Comparison of ENCODE assay signal across 10 mouse cellular contexts in genomic region chr11:97936758-97937157, GRCm38 (mm10). TPM values are rescaled to one million over a fixed set of nuclear protein-coding genes. Genes with fewer than 3 reads are reported as not detected.
DNase-seq lines count a peak whose midpoint lies in the region; ATAC-seq lines count a peak whose summit lies in the region.
"Had no signal": no experiment of that assay in that cellular context is flagged by ENCODE, and none has a peak within 500 bp of the region (broad histone marks: within the 10 kb centered on the region; RNA-seq: fewer than 3 reads in every experiment).

No protein-coding gene starts in this region.

- no peaks in the 10 kb centered on the region for H3K9me3 ChIP-seq in heart, embryonic 12.5 days (replicated peaks)
- H3K9me3 ChIP-seq: embryonic facial prominence, embryonic 15.5 days; lung, embryonic 15.5 days had no signal

- no peak overlapping the region for H3K27ac ChIP-seq in heart, embryonic 12.5 days (ENCODE audit: poor library complexity, severe bottlenecking)
- H3K27ac ChIP-seq: embryonic facial prominence, embryonic 15.5 days; lung, embryonic 15.5 days had no signal

- H3K36me3 ChIP-seq in heart, embryonic 12.5 days: no peaks in the 10 kb centered on the region
- H3K36me3 ChIP-seq: embryonic facial prominence, embryonic 15.5 days; lung, embryonic 15.5 days had no signal

- no peaks in the 10 kb centered on the region for H3K4me1 ChIP-seq in heart, embryonic 12.5 days (replicated peaks)
- H3K4me1 ChIP-seq: embryonic facial prominence, embryonic 15.5 days; lung, embryonic 15.5 days had no signal

- no peak overlapping the region for H3K4me2 ChIP-seq in heart, embryonic 12.5 days
- H3K4me2 ChIP-seq: embryonic facial prominence, embryonic 15.5 days; lung, embryonic 15.5 days had no signal

- no peak for ATAC-seq in heart, embryonic 12.5 days (ENCODE audit: insufficient number of reproducible peaks, low FRiP score)
- peak; percentile 89 for ATAC-seq in megakaryocyte progenitor cell, adult 5-6 weeks (replicated peaks; ENCODE audit: poor library complexity)

- H3K9ac ChIP-seq in heart, embryonic 12.5 days: no peak overlapping the region
- H3K9ac ChIP-seq: embryonic facial prominence, embryonic 15.5 days; lung, embryonic 15.5 days had no signal

- H3K27me3 ChIP-seq in heart, embryonic 12.5 days (replicated peaks): peaks cover 12% of the 10 kb centered on the region
- H3K27me3 ChIP-seq: embryonic facial prominence, embryonic 15.5 days; lung, embryonic 15.5 days had no signal

- WGBS in heart, embryonic 12.5 days: 36% methylated on average over 3 of the region's 3 CpGs

- no peak overlapping the region for H3K4me3 ChIP-seq in heart, embryonic 12.5 days
- H3K4me3 ChIP-seq: embryonic facial prominence, embryonic 15.5 days; lung, embryonic 15.5 days had no signal

- DNase-seq in heart, adult 8-10 months (ENCODE audit: low spot score): peak; percentile 46
- DNase-seq in urinary bladder, postnatal 14 days (ENCODE audit: low spot score): peak; percentile 53
- DNase-seq in urinary bladder, adult 2 months (ENCODE audit: low spot score): no peak
- peak; percentile 70 for DNase-seq in c-Kit-positive CD71-positive TER-119-negative erythroid progenitor cells, embryonic 14.5 days (ENCODE audit: low read depth)
- peak; percentile 91 for DNase-seq in induced T-regulatory cell, adult 2 months (ENCODE audit: low read depth)
- peak; percentile 25 to 61 for DNase-seq in thymus, adult 18-20 months

RNA-seq across cellular contexts. Expression of gene Plxdc1, which starts 49.5 kb away (rescaled TPM):
- total RNA-seq in heart, adult 8-10 months (2022): 1 to 10 TPM; 2.7 to 4.5 (median 3.4) TPM
- polyA plus RNA-seq in heart, embryonic 12.5 days (2016; fragmentation: Nextera tagmentation; extraction: Ambion mirVana): 0.31 TPM in 1 of 2 replicates, not detected in the other
- polyA plus RNA-seq in urinary bladder, adult 2 months (2012; rRNA removed): 3.6 and 5.3 TPM in 2 replicates
- total RNA-seq in megakaryocyte progenitor cell, adult 5-6 weeks (2015): 2.3 and 3.0 TPM in 2 replicates
- total RNA-seq in megakaryocyte progenitor cell, adult 5-6 weeks (2017): 0.92 and 1.0 TPM in 2 replicates

RNA-seq across cellular contexts. Expression of gene Fbxo47, which starts 52.8 kb away (rescaled TPM):
- under 1 TPM; 0.28 to 0.56 (median 0.31) TPM for total RNA-seq in heart, adult 8-10 months (2022)
- 0.87 and 1.5 TPM in 2 replicates for polyA plus RNA-seq in heart, embryonic 12.5 days (2016; fragmentation: Nextera tagmentation; extraction: Ambion mirVana)
- polyA plus RNA-seq in urinary bladder, adult 2 months (2012; rRNA removed): 0.28 and 0.40 TPM in 2 replicates
- total RNA-seq in megakaryocyte progenitor cell, adult 5-6 weeks (2015): not detected in 2 replicates
- total RNA-seq in megakaryocyte progenitor cell, adult 5-6 weeks (2017): 0.12 and 1.6 TPM in 2 replicates

RNA-seq across cellular contexts. Expression of gene Arl5c, which starts 59.2 kb away (rescaled TPM):
- under 1 TPM; 0.22 to 0.87 (median 0.45) TPM for total RNA-seq in heart, adult 8-10 months (2022)
- 3.4 and 3.9 TPM in 2 replicates for polyA plus RNA-seq in heart, embryonic 12.5 days (2016; fragmentation: Nextera tagmentation; extraction: Ambion mirVana)
- 3.2 and 3.9 TPM in 2 replicates for polyA plus RNA-seq in urinary bladder, adult 2 months (2012; rRNA removed)
- total RNA-seq in megakaryocyte progenitor cell, adult 5-6 weeks (2015): 3.9 and 6.1 TPM in 2 replicates
- total RNA-seq in megakaryocyte progenitor cell, adult 5-6 weeks (2017): 2.5 and 7.6 TPM in 2 replicates
